Mouse (Mus musculus): ENCODE data around the gene Spg7.

Spg7 gene

GRCm38 (mm10) chr8:123042158-123042973, 20.4 kb upstream of the Spg7 start, which contains the start of gene Ankrd11:
Gene Ankrd11, minus strand, starts transcription at chr8:123042277.
- under 1% methylated on average over 91 of the region's 91 CpGs for WGBS

GRCm38 (mm10) chr8:123042974-123043625, 19.6 kb upstream of the Spg7 start:
- WGBS: 13% methylated on average over 22 of the region's 22 CpGs

- 63% methylated on average over 3 of the region's 3 CpGs for WGBS
These were observed 18.8 kb upstream of the Spg7 start for GRCm38 (mm10) chr8:123043941-123044340.

- WGBS: 95% methylated on average over 23 of the region's 23 CpGs
These were observed 17.9 kb upstream of the Spg7 start for GRCm38 (mm10) chr8:123044743-123045425.

- WGBS: 85% methylated on average over 4 of the region's 4 CpGs
These were observed 16.0 kb upstream of the Spg7 start for GRCm38 (mm10) chr8:123046706-123047105.

- 89% methylated on average over 7 of the region's 7 CpGs for WGBS
These were observed 14.9 kb upstream of the Spg7 start for GRCm38 (mm10) chr8:123047827-123048226.

- WGBS: 91% methylated on average over 7 of the region's 7 CpGs
These were observed 14.3 kb upstream of the Spg7 start for GRCm38 (mm10) chr8:123048402-123048801.

- 81% methylated on average over 5 of the region's 5 CpGs for WGBS
These were observed 11.3 kb upstream of the Spg7 start for GRCm38 (mm10) chr8:123051458-123051857.

- WGBS: 67% methylated on average over 4 of the region's 4 CpGs
These were observed 1.3 kb downstream of the Spg7 start for GRCm38 (mm10) chr8:123064072-123064471.

- under 1% methylated on average over 14 of the region's 14 CpGs for WGBS
These were observed 2.1 kb downstream of the Spg7 start for GRCm38 (mm10) chr8:123064809-123065213.

GRCm38 (mm10) chr8:123065214-123066100, 2.7 kb downstream of the Spg7 start:
- 1% methylated on average over 84 of the region's 84 CpGs for WGBS

GRCm38 (mm10) chr8:123066101-123066683, 3.5 kb downstream of the Spg7 start:
- 29% methylated on average over 7 of the region's 7 CpGs for WGBS

- 62% methylated on average over 4 of the region's 4 CpGs for WGBS
These were observed 8.4 kb downstream of the Spg7 start for GRCm38 (mm10) chr8:123071176-123071575.

- 89% methylated on average over 6 of the region's 6 CpGs for WGBS
These were observed 14.5 kb downstream of the Spg7 start for GRCm38 (mm10) chr8:123077213-123077612.

GRCm38 (mm10) chr8:123082993-123083392, 20.3 kb downstream of the Spg7 start:
- 72% methylated on average over 6 of the region's 6 CpGs for WGBS

GRCm38 (mm10) chr8:123083610-123084009, 20.9 kb downstream of the Spg7 start:
- WGBS: 64% methylated on average over 12 of the region's 12 CpGs

- 81% methylated on average over 9 of the region's 9 CpGs for WGBS
These were observed 24.5 kb downstream of the Spg7 start for GRCm38 (mm10) chr8:123087289-123087688.

- WGBS: 69% methylated on average over 11 of the region's 11 CpGs
These were observed 34.5 kb downstream of the Spg7 start for GRCm38 (mm10) chr8:123097216-123097615.

GRCm38 (mm10) chr8:123097786-123098584, 35.2 kb downstream of the Spg7 start:
- 60% methylated on average over 12 of the region's 12 CpGs for WGBS

GRCm38 (mm10) chr8:123100288-123100687, 37.5 kb downstream of the Spg7 start:
- 60% methylated on average over 8 of the region's 8 CpGs for WGBS
